Mouse (Mus musculus) liver, embryonic 14.5 days (tissue): Measurements from ENCODE around the gene Zfp423. TPM values are rescaled to one million over a fixed set of nuclear protein-coding genes. Genes with fewer than 3 reads are reported as not detected.

Source experiments
- ATAC-seq: fragments of 200-750 bp; cut with Nextera tagmentation; 2 replicates; pipeline ENCODE4 v1.8.0; 2017; ENCODE audit warnings: moderate number of reproducible peaks, mild to moderate bottlenecking, moderate library complexity; ENCODE audit not compliant: insufficient read depth
- DNase-seq, 3 experiments: peaks; one replicate each; pipeline ENCODE4 v3.0.0-alpha.2; 2012 to 2013; ENCODE audit warnings: low read depth in 3 of 3, low spot score in 3 of 3
- H3K27ac ChIP-seq: fragments of 300-500 bp; sonication (generic); 2 replicates; pipeline ENCODE4 v1.5.1; 2014; ENCODE audit warnings: moderate library complexity, mild to moderate bottlenecking, control low read depth, inconsistent platforms
- H3K27me3 ChIP-seq: fragments of 300-500 bp; sonication (generic); 2 replicates; pipeline ENCODE4 v1.6.1; 2014; ENCODE audit warnings: mild to moderate bottlenecking, low read length, moderate library complexity; ENCODE audit not compliant: control insufficient read depth, insufficient read depth
- H3K36me3 ChIP-seq: fragments of 300-500 bp; sonication (generic); replicated peaks from 2 replicates; pipeline ENCODE4 v1.6.1; 2014; ENCODE audit warnings: low read depth; ENCODE audit not compliant: control insufficient read depth, insufficient read depth
- H3K4me1 ChIP-seq, 2 experiments: fragments of 200-500 bp in 1 of 2; fragments of 300-500 bp in 1 of 2; sonication (generic) in 1 of 2; replicated peaks; 2 replicates each; pipeline ENCODE4 v1.6.1; 2012 to 2014; ENCODE audit warnings: antibody characterized with exemption in 1 of 2, inconsistent platforms in 1 of 2, low read length in 1 of 2; ENCODE audit not compliant: control insufficient read depth in 2 of 2, insufficient read depth in 2 of 2
- H3K4me2 ChIP-seq: fragments of 300-500 bp; sonication (generic); 2 replicates; pipeline ENCODE4 v1.6.1; 2014; ENCODE audit warnings: low read depth, mild to moderate bottlenecking, control low read depth, moderate library complexity
- H3K4me3 ChIP-seq, 2 experiments: fragments of 200-500 bp in 1 of 2; fragments of 300-500 bp in 1 of 2; sonication (generic) in 1 of 2; 2 replicates each; pipeline ENCODE4 v1.5.1; 2012 to 2014; ENCODE audit warnings: low read depth in 2 of 2, low read length in 2 of 2, mild to moderate bottlenecking in 2 of 2, control low read depth in 1 of 2, inconsistent platforms in 1 of 2, moderate library complexity in 1 of 2; ENCODE audit not compliant: insufficient read depth in 1 of 2
- H3K9ac ChIP-seq: fragments of 300-500 bp; sonication (generic); replicated peaks from 2 replicates; pipeline ENCODE4 v1.6.1; 2014; ENCODE audit warnings: mild to moderate bottlenecking, control low read depth, moderate library complexity
- H3K9me3 ChIP-seq: fragments of 300-500 bp; sonication (generic); 2 replicates; pipeline ENCODE4 v1.6.1; 2016; ENCODE audit warnings: low read length, mixed read lengths; ENCODE audit not compliant: control insufficient read depth
- CTCF ChIP-seq: IDR thresholded peaks from 2 replicates; pipeline ENCODE4 v1.5.1; 2016; ENCODE audit warnings: antibody characterized with exemption, low read depth, control low read depth
- EP300 ChIP-seq: IDR thresholded peaks from 2 replicates; pipeline ENCODE4 v1.6.1; 2016; ENCODE audit warnings: antibody characterized with exemption, low read depth
- WGBS: fragments of 180-500 bp; shearing (Covaris S2); extraction: QIAGEN DNeasy Blood & Tissue Kit; methylation state at CpG from one replicate; pipeline ENCODE4 v1.1.7; 2014; ENCODE audit not compliant: insufficient replicate concordance; 5-methylcytosine and 5-hydroxymethylcytosine counted together
- polyA plus RNA-seq, 2 experiments: library from polyadenylated mRNA; depleted of rRNA in 1 of 2; stranded (reverse) in 1 of 2; unstranded in 1 of 2; fragments of >200 nt; fragmentation: Nextera tagmentation in 1 of 2; extraction: Ambion mirVana in 1 of 2; gene quantifications; 2 replicates each; pipeline versions ENCODE4 v1.2.1 to v1.2.3; 2012 to 2014

The Zfp423 gene
- polyA plus RNA-seq, 2 experiments, result 0.52 to 0.60 TPM

GRCm38 (mm10) chr8:87754853-87755252 is 204.5 kb downstream of the Zfp423 start:
- Histone ChIP-seq H3K4me1 (no peaks in the 10 kb centered on the region), H3K27me3 (no peaks in the 10 kb centered on the region), H3K9ac (no peak overlapping the region), H3K4me2 (no peak overlapping the region), H3K36me3 (no peaks in the 10 kb centered on the region), H3K27ac (no peak overlapping the region), H3K9me3 (no peaks in the 10 kb centered on the region), H3K4me3 (no peak overlapping the region)
- DNase-seq (no peak), ATAC-seq (no peak)
- TF ChIP-seq CTCF, result no peak
- no peak for TF ChIP-seq EP300
- 68% methylated on average over 8 of the region's 8 CpGs for WGBS

- Histone ChIP-seq H3K9me3 (no peaks in the 10 kb centered on the region), H3K36me3 (no peaks in the 10 kb centered on the region), H3K4me2 (no peak overlapping the region), H3K27ac (no peak overlapping the region), H3K9ac (no peak overlapping the region), H3K4me3 (no peak overlapping the region), H3K4me1 (no peaks in the 10 kb centered on the region), H3K27me3 (no peaks in the 10 kb centered on the region)
- DNase-seq (no peak), ATAC-seq (no peak)
- 39% methylated on average over 2 of the region's 2 CpGs for WGBS
- TF ChIP-seq CTCF, result no peak
- no peak for TF ChIP-seq EP300
Observed at GRCm38 (mm10) chr8:87753636-87754035, 205.8 kb downstream of the Zfp423 start.

- H3K4me1 ChIP-seq, result no peaks in the 10 kb centered on the region
- 45% methylated on average over 8 of the region's 8 CpGs for WGBS
- H3K9ac ChIP-seq, result no peak overlapping the region
- DNase-seq (no peak), ATAC-seq (no peak)
- no peaks in the 10 kb centered on the region for H3K36me3 ChIP-seq
- no peak overlapping the region for H3K4me2 ChIP-seq
- TF ChIP-seq EP300 (no peak), CTCF (0 out of 2 replicates have a peak, but pooled peaks have one; percentile 21)
- no peak overlapping the region for H3K4me3 ChIP-seq
- H3K27ac ChIP-seq, result no peak overlapping the region
- no peaks in the 10 kb centered on the region for H3K27me3 ChIP-seq
- H3K9me3 ChIP-seq, result no peaks in the 10 kb centered on the region
Observed at GRCm38 (mm10) chr8:87753148-87753547, 206.2 kb downstream of the Zfp423 start.

GRCm38 (mm10) chr8:87752710-87753109 is 206.7 kb downstream of the Zfp423 start:
- 64% methylated on average over 13 of the region's 13 CpGs for WGBS
- no peak for ATAC-seq
- no peaks in the 10 kb centered on the region for H3K36me3 ChIP-seq
- TF ChIP-seq CTCF (no peak), EP300 (no peak)
- no peaks in the 10 kb centered on the region for H3K4me1 ChIP-seq
- H3K9me3 ChIP-seq, result no peaks in the 10 kb centered on the region
- H3K4me3 ChIP-seq, result no peak overlapping the region
- no peaks in the 10 kb centered on the region for H3K27me3 ChIP-seq
- no peak overlapping the region for H3K27ac ChIP-seq
- DNase-seq, result no peak
- no peak overlapping the region for H3K4me2 ChIP-seq
- H3K9ac ChIP-seq, result no peak overlapping the region

- Histone ChIP-seq H3K4me3 (no peak overlapping the region), H3K9me3 (no peaks in the 10 kb centered on the region), H3K36me3 (no peaks in the 10 kb centered on the region), H3K27ac (no peak overlapping the region), H3K4me1 (no peaks in the 10 kb centered on the region), H3K4me2 (no peak overlapping the region), H3K27me3 (no peaks in the 10 kb centered on the region), H3K9ac (no peak overlapping the region)
- WGBS, result 39% methylated on average over 8 of the region's 8 CpGs
- no peak for TF ChIP-seq EP300
- TF ChIP-seq CTCF, result 0 out of 2 replicates have a peak, but pooled peaks have one; percentile 21
- no peak for ATAC-seq
- no peak for DNase-seq
Observed at GRCm38 (mm10) chr8:87747582-87747981, 211.8 kb downstream of the Zfp423 start.

GRCm38 (mm10) chr8:87747142-87747541 is 212.3 kb downstream of the Zfp423 start:
- Histone ChIP-seq H3K9me3 (no peaks in the 10 kb centered on the region), H3K27ac (no peak overlapping the region), H3K4me3 (no peak overlapping the region), H3K4me2 (no peak overlapping the region), H3K4me1 (no peaks in the 10 kb centered on the region), H3K36me3 (no peaks in the 10 kb centered on the region), H3K9ac (no peak overlapping the region), H3K27me3 (no peaks in the 10 kb centered on the region)
- 50% methylated on average over 8 of the region's 8 CpGs for WGBS
- no peak for TF ChIP-seq EP300
- TF ChIP-seq CTCF, result no peak
- no peak for ATAC-seq
- DNase-seq, result no peak
